Mouse (Mus musculus): ENCODE measurements around the gene Fcrl5. TPM values are rescaled to one million over a fixed set of nuclear protein-coding genes. Genes with fewer than 3 reads are reported as not detected.
A peak's percentile ranks its signal among the peaks of the same experiment; 100 is the strongest.

Gene Fcrl5
- total and polyA plus RNA-seq, 3 experiments = 3.8 to 19.2 (median 16.9) TPM

DNA sequence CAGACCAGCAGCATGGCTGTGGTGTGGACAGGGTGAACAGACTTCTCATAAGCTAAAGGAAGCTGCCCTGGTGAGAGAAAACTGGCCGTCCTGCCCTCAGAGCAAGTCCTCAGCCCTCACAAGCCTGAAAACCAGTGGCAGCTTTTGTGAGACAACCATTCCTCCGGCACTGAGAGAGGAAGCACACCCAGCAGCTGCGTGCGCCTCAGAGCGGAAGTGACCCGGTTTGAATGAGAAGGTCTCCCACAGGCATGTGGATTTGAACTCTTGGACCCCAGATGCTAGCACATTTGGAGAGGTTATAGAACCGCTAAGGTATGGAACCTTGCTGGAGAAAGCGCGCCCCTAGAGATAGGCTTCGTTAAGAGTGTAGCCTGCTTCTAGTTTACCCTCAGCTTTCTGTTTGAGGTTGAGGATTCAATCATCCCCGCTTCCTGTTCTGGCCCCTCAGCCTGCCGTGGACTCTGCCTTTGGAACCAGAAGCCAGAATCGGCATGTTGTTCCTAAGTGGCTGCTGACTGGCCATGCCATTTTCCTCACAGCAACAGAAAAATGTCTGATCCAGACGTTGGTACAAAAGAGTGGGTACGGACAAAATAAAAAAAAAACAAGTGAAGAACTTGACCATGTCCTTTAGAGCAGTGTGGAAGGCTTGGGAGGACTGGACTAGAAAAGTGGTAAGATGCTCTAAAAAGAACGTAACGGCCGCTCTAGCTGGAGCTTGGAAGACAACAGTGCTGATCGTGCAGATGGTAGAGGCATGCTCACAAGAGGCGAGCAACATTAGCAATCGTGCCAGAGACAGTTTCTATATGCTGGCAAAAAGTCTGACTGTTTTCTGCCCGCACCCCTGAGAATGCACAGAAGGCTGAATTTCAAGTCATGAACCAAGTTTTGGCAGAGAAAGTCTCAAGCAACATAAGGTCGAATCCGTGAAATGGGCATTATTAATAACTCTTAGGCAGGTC, 64.8 kb downstream of the Fcrl5 start (continued):
- peak; percentile 67; the same call in 1 of the 2 replicates for TF ChIP-seq MAX (IDR thresholded peaks at IDR 0.05; ENCODE audit: low read length)
- no peak for TF ChIP-seq MAFK (IDR thresholded peaks at IDR 0.05; ENCODE audit: insufficient replicate concordance, low read length)

DNA sequence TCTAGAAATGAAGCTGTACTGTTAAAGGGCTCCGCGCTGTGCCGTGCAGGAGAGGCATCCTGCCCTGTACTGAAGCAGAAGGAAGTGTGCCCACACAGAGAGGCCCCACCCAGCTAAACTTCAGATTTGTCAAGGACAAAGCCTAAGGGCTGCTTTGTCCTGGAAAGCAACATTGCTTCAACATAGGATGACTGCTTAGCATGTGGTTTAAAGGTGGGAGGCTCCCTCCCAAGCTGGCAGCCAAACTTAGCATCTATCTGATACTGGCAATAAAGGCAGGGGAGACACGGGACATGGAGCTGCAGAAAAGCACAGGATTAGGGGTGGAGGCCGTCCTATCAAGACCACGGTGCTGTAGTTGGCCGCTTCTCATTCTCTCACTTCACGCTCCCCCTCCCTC, 65.6 kb downstream of the Fcrl5 start:
- DNase-seq (ENCODE audit: extremely low read depth) = no peak
- in situ Hi-C loops (cut with MboI; ENCODE audit: low pct_ligation_motif_present, low pct_unique_long_range_greater_than_20kb, low sequenced_read_pairs) = loop anchor here (5.0 kb wide), 3 partner anchors 79 to 259 kb away; no protein-coding TSS in a partner anchor
- TF ChIP-seq BHLHE40 (IDR thresholded peaks at IDR 0.05; ENCODE audit: low read depth, low read length) = no peak
- dilution Hi-C loops (cut with MboI; ENCODE audit: extremely low pct_ligation_motif_present, extremely low pct_unique_long_range_greater_than_20kb, low sequenced_read_pairs) = no loop called here
- Histone ChIP-seq H3K27me3 (replicated peaks) (no peaks in the 10 kb centered on the region), H3K9me3 (replicated peaks; ENCODE audit: low read length) (peaks cover 4% of the 10 kb centered on the region), H3K4me3 (replicated peaks in 1 of 3; ENCODE audit: low read depth in 2 of 3, low read length in 2 of 3, poor library complexity in 1 of 3) (peak overlapping the region in 1 of 3 experiments; percentile 57), H3K79me2 (replicated peaks; ENCODE audit: control insufficient read depth, extremely low read depth, insufficient read depth, poor library complexity, severe bottlenecking) (no peaks in the 10 kb centered on the region), H3K36me3 (replicated peaks in 1 of 2; ENCODE audit: control insufficient read depth in 1 of 2, insufficient read depth in 1 of 2, low read length in 1 of 2) (peaks cover 0 to 12% of the 10 kb centered on the region in 2 experiments), H3K9ac (ENCODE audit: insufficient read depth, low read depth) (no peak overlapping the region), H3K4me1 (ENCODE audit: control insufficient read depth in 1 of 2, insufficient read depth in 2 of 2) (peaks cover 36 to 69% of the 10 kb centered on the region in 2 experiments), H3K4me2 (ENCODE audit: insufficient read depth, low read depth, poor library complexity, severe bottlenecking) (no peak overlapping the region), H3K27ac (ENCODE audit: insufficient read depth, low read depth) (no peak overlapping the region)

DNA sequence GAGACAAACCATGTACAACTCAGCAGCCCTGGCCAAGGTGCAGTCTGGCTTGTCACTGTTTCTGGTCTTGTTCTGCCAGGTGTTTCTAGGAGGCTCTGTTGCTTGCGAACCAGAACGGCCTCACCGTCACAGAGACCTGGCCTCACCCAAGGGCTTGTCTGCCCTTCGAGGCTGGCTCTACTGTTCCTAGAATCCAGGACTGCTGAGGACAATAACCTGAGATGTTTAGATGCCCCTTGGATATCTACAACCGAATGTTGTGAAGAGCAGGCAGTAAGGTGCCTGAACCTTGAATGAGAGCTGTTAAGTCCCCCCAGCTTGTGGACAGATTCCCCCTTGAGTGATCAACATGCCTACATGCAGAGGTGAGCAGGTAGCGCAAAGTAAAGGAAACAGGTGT, 67.2 kb downstream of the Fcrl5 start:
- H3K4me2 ChIP-seq (ENCODE audit: insufficient read depth, low read depth, poor library complexity, severe bottlenecking) = no peak overlapping the region
- no peak overlapping the region for H3K9ac ChIP-seq (ENCODE audit: insufficient read depth, low read depth)
- no peak overlapping the region; the same call in 1 of the 2 replicates for H3K27ac ChIP-seq (ENCODE audit: insufficient read depth, low read depth)
- H3K9me3 ChIP-seq (replicated peaks; ENCODE audit: low read length) = peaks cover 4% of the 10 kb centered on the region
- dilution Hi-C loops (cut with MboI; ENCODE audit: extremely low pct_ligation_motif_present, extremely low pct_unique_long_range_greater_than_20kb, low sequenced_read_pairs) (no loop called here), in situ Hi-C loops (cut with MboI; ENCODE audit: low pct_ligation_motif_present, low pct_unique_long_range_greater_than_20kb, low sequenced_read_pairs) (loop anchor here (5.0 kb wide), 3 partner anchors 80 to 260 kb away; no protein-coding TSS in a partner anchor)
- no peak for DNase-seq (ENCODE audit: extremely low read depth)
- H3K27me3 ChIP-seq (replicated peaks) = no peaks in the 10 kb centered on the region
- peaks cover 44 to 82% of the 10 kb centered on the region in 2 experiments for H3K4me1 ChIP-seq (ENCODE audit: control insufficient read depth in 1 of 2, insufficient read depth in 2 of 2)
- peaks cover 0 to 6% of the 10 kb centered on the region in 2 experiments for H3K36me3 ChIP-seq (replicated peaks in 1 of 2; ENCODE audit: control insufficient read depth in 1 of 2, insufficient read depth in 1 of 2, low read length in 1 of 2)
- TF ChIP-seq TCF12 (IDR thresholded peaks at IDR 0.05; ENCODE audit: low read depth, low read length) (0 out of 2 replicates have a peak, but pooled peaks have one; percentile 2), UBTF (IDR thresholded peaks at IDR 0.05; ENCODE audit: low read depth, low read length) (no peak), GABPA (IDR thresholded peaks at IDR 0.05; ENCODE audit: insufficient replicate concordance, low read depth, low read length) (no peak)
- H3K4me3 ChIP-seq (replicated peaks in 1 of 3; ENCODE audit: low read depth in 2 of 3, low read length in 2 of 3, poor library complexity in 1 of 3) = no peak overlapping the region
- no peaks in the 10 kb centered on the region for H3K79me2 ChIP-seq (replicated peaks; ENCODE audit: control insufficient read depth, extremely low read depth, insufficient read depth, poor library complexity, severe bottlenecking)

GRCm38 (mm10) chr3:87504330-87504729, 68.8 kb downstream of the Fcrl5 start:
- dilution Hi-C loops (cut with MboI; ENCODE audit: extremely low pct_ligation_motif_present, extremely low pct_unique_long_range_greater_than_20kb, low sequenced_read_pairs) = no loop called here
- DNase-seq (ENCODE audit: extremely low read depth) = peak; percentile 69

More at GRCm38 (mm10) chr3:87504330-87504729, 68.8 kb downstream of the Fcrl5 start:
- peaks cover 0 to 1% of the 10 kb centered on the region in 2 experiments for H3K36me3 ChIP-seq (replicated peaks in 1 of 2; ENCODE audit: control insufficient read depth in 1 of 2, insufficient read depth in 1 of 2, low read length in 1 of 2)
- H3K27ac ChIP-seq (ENCODE audit: insufficient read depth, low read depth) = no peak overlapping the region
- no peaks in the 10 kb centered on the region for H3K27me3 ChIP-seq (replicated peaks)
- H3K4me3 ChIP-seq (replicated peaks in 1 of 3; ENCODE audit: low read depth in 2 of 3, low read length in 2 of 3, poor library complexity in 1 of 3) = no peak overlapping the region
- peaks cover 2% of the 10 kb centered on the region for H3K9me3 ChIP-seq (replicated peaks; ENCODE audit: low read length)
- 0 out of 2 replicates have a peak overlapping the region, but pooled peaks have one; percentile 8 for H3K4me2 ChIP-seq (ENCODE audit: insufficient read depth, low read depth, poor library complexity, severe bottlenecking)
- TF ChIP-seq ZC3H11A (IDR thresholded peaks at IDR 0.05; ENCODE audit: low read depth, low read length) (peak; percentile 34; the same call in 1 of the 2 replicates), KAT2A (IDR thresholded peaks at IDR 0.05; ENCODE audit: insufficient replicate concordance, low read length) (no peak), ZNF384 (IDR thresholded peaks at IDR 0.05; ENCODE audit: low read depth, low read length) (no peak), SMC3 (IDR thresholded peaks at IDR 0.05; ENCODE audit: low read depth, low read length) (peak; percentile 90), USF2 (conservative IDR thresholded peaks at IDR 0.05; ENCODE audit: low read depth, low read length) (no peak), CTCF (conservative IDR thresholded peaks at IDR 0.05 in 1 of 2, IDR thresholded peaks at IDR 0.05 in 1 of 2; ENCODE audit: low read depth in 2 of 2, low read length in 2 of 2) (peak; percentile 63 to 89; a peak in 3 of 4 replicates), PAX5 (IDR thresholded peaks at IDR 0.05; ENCODE audit: low read length) (no peak), ETS1 (conservative IDR thresholded peaks at IDR 0.05; ENCODE audit: low read depth, low read length) (no peak), MEF2A (IDR thresholded peaks at IDR 0.05; ENCODE audit: borderline replicate concordance, low read depth, low read length) (no peak), MAX (IDR thresholded peaks at IDR 0.05; ENCODE audit: low read length) (no peak), GABPA (IDR thresholded peaks at IDR 0.05; ENCODE audit: insufficient replicate concordance, low read depth, low read length) (no peak), RAD21 (IDR thresholded peaks at IDR 0.05; ENCODE audit: low read depth, low read length) (peak; percentile 77)
- H3K9ac ChIP-seq (ENCODE audit: insufficient read depth, low read depth) = no peak overlapping the region
- in situ Hi-C loops (cut with MboI; ENCODE audit: low pct_ligation_motif_present, low pct_unique_long_range_greater_than_20kb, low sequenced_read_pairs) = loop anchor here (5.0 kb wide), 3 partner anchors 82 to 262 kb away; no protein-coding TSS in a partner anchor
- H3K79me2 ChIP-seq (replicated peaks; ENCODE audit: control insufficient read depth, extremely low read depth, insufficient read depth, poor library complexity, severe bottlenecking) = no peaks in the 10 kb centered on the region
- peaks cover 47 to 85% of the 10 kb centered on the region in 2 experiments for H3K4me1 ChIP-seq (ENCODE audit: control insufficient read depth in 1 of 2, insufficient read depth in 2 of 2)

Data from CH12.LX (cell line).